Mouse (Mus musculus): Measurements from ENCODE around the gene Zfp800.

The Zfp800 gene

GRCm38 (mm10) chr6:28396051-28396852, 1.6 kb downstream of the Zfp800 start:
- DNase-seq (ENCODE audit: low spot score) = no peak

- no peak for DNase-seq (ENCODE audit: low spot score)
Measured at GRCm38 (mm10) chr6:28389038-28389437, 8.8 kb downstream of the Zfp800 start.

GRCm38 (mm10) chr6:28385169-28385568, 12.6 kb downstream of the Zfp800 start:
- DNase-seq (ENCODE audit: low spot score) = no peak

- no peak for DNase-seq (ENCODE audit: low spot score)
Measured at GRCm38 (mm10) chr6:28381983-28382382, 15.8 kb downstream of the Zfp800 start.

- DNase-seq (ENCODE audit: low spot score) = no peak
Measured at GRCm38 (mm10) chr6:28369966-28370683, 27.7 kb downstream of the Zfp800 start.

GRCm38 (mm10) chr6:28367575-28367974, 30.2 kb downstream of the Zfp800 start:
- DNase-seq (ENCODE audit: low spot score) = no peak

GRCm38 (mm10) chr6:28351066-28351465, 46.7 kb downstream of the Zfp800 start:
- no peak for DNase-seq (ENCODE audit: low spot score)

- DNase-seq (ENCODE audit: low spot score) = no peak
Measured at GRCm38 (mm10) chr6:28345677-28346076, 52.1 kb downstream of the Zfp800 start.

GRCm38 (mm10) chr6:28345181-28345580, 52.6 kb downstream of the Zfp800 start:
- no peak for DNase-seq (ENCODE audit: low spot score)

- no peak for DNase-seq (ENCODE audit: low spot score)
Measured at GRCm38 (mm10) chr6:28342863-28343262, 54.9 kb downstream of the Zfp800 start.

GRCm38 (mm10) chr6:28341174-28341573, 56.6 kb downstream of the Zfp800 start:
- no peak for DNase-seq (ENCODE audit: low spot score)

GRCm38 (mm10) chr6:28339410-28339809, 58.4 kb downstream of the Zfp800 start:
- no peak for DNase-seq (ENCODE audit: low spot score)

- no peak for DNase-seq (ENCODE audit: low spot score)
Measured at GRCm38 (mm10) chr6:28333696-28334095, 64.1 kb downstream of the Zfp800 start.

GRCm38 (mm10) chr6:28332546-28332945, 65.3 kb downstream of the Zfp800 start:
- DNase-seq (ENCODE audit: low spot score) = no peak

- no peak for DNase-seq (ENCODE audit: low spot score)
Measured at GRCm38 (mm10) chr6:28329815-28330214, 68.0 kb downstream of the Zfp800 start.

GRCm38 (mm10) chr6:28329002-28329596, 68.7 kb downstream of the Zfp800 start:
- no peak for DNase-seq (ENCODE audit: low spot score)

GRCm38 (mm10) chr6:28326720-28327119, 71.1 kb downstream of the Zfp800 start:
- DNase-seq (ENCODE audit: low spot score) = no peak

GRCm38 (mm10) chr6:28322399-28322798, 75.4 kb downstream of the Zfp800 start:
- no peak for DNase-seq (ENCODE audit: low spot score)

- DNase-seq (ENCODE audit: low spot score) = no peak
Measured at GRCm38 (mm10) chr6:28319648-28320270, 78.0 kb downstream of the Zfp800 start.

- DNase-seq (ENCODE audit: low spot score) = no peak
Measured at GRCm38 (mm10) chr6:28318820-28319573, 78.8 kb downstream of the Zfp800 start.

GRCm38 (mm10) chr6:28315208-28315607, 82.6 kb downstream of the Zfp800 start:
- DNase-seq (ENCODE audit: low spot score) = no peak

GRCm38 (mm10) chr6:28312067-28312466, 85.7 kb downstream of the Zfp800 start:
- no peak for DNase-seq (ENCODE audit: low spot score)

Data from urinary bladder, postnatal 14 days (tissue).